Mouse (Mus musculus) G1E (cell line): Measurements from ENCODE around the gene Dll4. TPM values are rescaled to one million over a fixed set of nuclear protein-coding genes. Genes with fewer than 3 reads are reported as not detected.

Experiments
- ATAC-seq: 2 replicates; pipeline ENCODE4 v1.8.0; 2016; ENCODE audit warnings: mild to moderate bottlenecking; ENCODE audit not compliant: insufficient number of reproducible peaks, poor library complexity, low FRiP score, severe bottlenecking; ENCODE audit errors: extremely low read depth
- DNase-seq: peaks from one replicate; pipeline ENCODE4 v3.0.0; 2012; ENCODE audit warnings: low spot score
- H3K27me3 ChIP-seq: 2 replicates; pipeline ENCODE4 v1.6.1; 2012; ENCODE audit warnings: mild to moderate bottlenecking, low read length, inconsistent platforms; ENCODE audit not compliant: insufficient read depth
- H3K36me3 ChIP-seq: replicated peaks from 2 replicates; pipeline ENCODE3; 2012; ENCODE audit warnings: mild to moderate bottlenecking, inconsistent platforms
- H3K4me1 ChIP-seq: 2 replicates; pipeline ENCODE4 v1.6.1; 2012; ENCODE audit warnings: low read depth, low read length, inconsistent platforms, mixed read lengths; ENCODE audit not compliant: insufficient read depth
- H3K4me3 ChIP-seq: 2 replicates; pipeline ENCODE4 v1.5.1; 2012; ENCODE audit warnings: low read depth, mild to moderate bottlenecking, inconsistent platforms, low read length, moderate library complexity, mixed read lengths
- H3K9me3 ChIP-seq: replicated peaks from 2 replicates; pipeline ENCODE4 v1.6.1; 2012; ENCODE audit warnings: inconsistent platforms
- CTCF ChIP-seq: IDR thresholded peaks from 2 replicates; pipeline ENCODE4 v1.5.1; 2012; ENCODE audit warnings: low read depth, low read length, inconsistent platforms, mixed read lengths
- GATA1 ChIP-seq: IDR thresholded peaks from 2 replicates; pipeline ENCODE4 v1.6.1; 2012; ENCODE audit warnings: borderline replicate concordance, low read length, inconsistent platforms, mixed read lengths
- GATA2 ChIP-seq: IDR thresholded peaks from 2 replicates; pipeline ENCODE4 v1.6.1; 2012; ENCODE audit warnings: low read depth, low read length, inconsistent platforms, borderline replicate concordance
- POLR2AphosphoS5 ChIP-seq: IDR thresholded peaks from 2 replicates; pipeline ENCODE4 v1.6.1; 2012; ENCODE audit warnings: low read depth, low read length, inconsistent platforms; ENCODE audit not compliant: insufficient replicate concordance
- TAL1 ChIP-seq: conservative IDR thresholded peaks from 2 replicates; pipeline ENCODE4 v1.6.1; 2012; ENCODE audit warnings: low read depth, low read length, inconsistent platforms, mixed read lengths
- polyA plus RNA-seq: library from polyadenylated mRNA; stranded (reverse); fragments of >175 nt; gene quantifications from 2 replicates; pipeline ENCODE4 v1.2.3, GENCODE M21; 2012
- total RNA-seq, 2 experiments: library from RNA; stranded (forward) in 1 of 2; stranded (reverse) in 1 of 2; fragments of 200-1000 nt in 1 of 2; fragments of >200 nt in 1 of 2; fragmentation: Nextera tagmentation in 1 of 2; gene quantifications; 2 replicates each; pipeline ENCODE4 v1.2.3; 2014 to 2017

Dll4 gene
- total and polyA plus RNA-seq, 3 experiments: 0.09 to 0.33 (median 0.23) TPM

DNA sequence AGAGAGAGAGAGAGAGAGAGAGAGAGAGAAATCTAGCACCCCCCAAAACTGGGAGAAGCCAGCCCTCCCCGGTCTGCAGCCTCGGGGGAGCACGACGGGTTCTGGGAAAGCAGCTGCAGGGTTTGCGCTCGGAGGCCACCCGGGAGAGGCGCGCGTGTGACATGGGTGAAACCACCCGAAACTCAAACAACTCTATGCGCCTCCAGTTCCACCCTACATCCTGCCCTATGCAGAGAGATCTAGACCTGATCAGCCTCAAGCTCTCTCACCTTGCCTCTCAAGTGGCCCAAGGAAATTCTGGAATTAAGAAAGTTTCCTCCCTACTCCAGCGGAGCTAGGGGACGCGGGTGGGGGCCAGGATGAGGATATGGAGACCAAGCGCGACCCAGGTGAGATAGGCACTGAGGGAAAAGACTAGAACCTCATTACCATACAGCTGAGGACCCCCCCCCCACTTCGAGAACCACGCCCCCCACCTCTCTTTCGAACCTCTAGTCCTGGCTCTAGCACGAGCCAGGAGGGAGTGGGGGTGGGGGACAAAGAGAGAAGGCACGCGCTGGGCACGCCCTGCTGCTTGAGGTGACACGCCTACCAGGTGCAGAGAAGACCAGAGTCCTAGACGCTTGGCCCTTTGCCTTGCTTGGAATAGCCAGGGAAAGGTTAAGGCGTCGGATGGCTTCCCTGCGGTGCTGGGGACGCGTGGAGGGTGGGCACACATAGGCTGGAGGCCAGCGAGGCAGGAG lies 837 bp upstream of the Dll4 start:
- DNase-seq: peak; percentile 53
- H3K4me1 ChIP-seq: peaks cover 76% of the 10 kb centered on the region
- no peak for ATAC-seq
- no peak for TF ChIP-seq CTCF
- TF ChIP-seq POLR2AphosphoS5: no peak
- no peak for TF ChIP-seq GATA1
- no peak for TF ChIP-seq GATA2
- TF ChIP-seq TAL1: no peak
- H3K4me3 ChIP-seq: peak overlapping the region; percentile 65; the same call in 1 of the 2 replicates
- H3K27me3 ChIP-seq: peaks cover 74% of the 10 kb centered on the region
- H3K9me3 ChIP-seq: peaks cover 3% of the 10 kb centered on the region
- no peaks in the 10 kb centered on the region for H3K36me3 ChIP-seq

- no peaks in the 10 kb centered on the region for H3K9me3 ChIP-seq
- peak overlapping the region; percentile 65; the same call in 1 of the 2 replicates for H3K4me3 ChIP-seq
- H3K36me3 ChIP-seq: no peaks in the 10 kb centered on the region
- DNase-seq: no peak
- ATAC-seq: no peak
- TF ChIP-seq GATA1: no peak
- TF ChIP-seq GATA2: no peak
- TF ChIP-seq POLR2AphosphoS5: no peak
- no peak for TF ChIP-seq CTCF
- no peak for TF ChIP-seq TAL1
- H3K4me1 ChIP-seq: peaks cover 64% of the 10 kb centered on the region
- peaks cover 81% of the 10 kb centered on the region for H3K27me3 ChIP-seq
Measured at GRCm38 (mm10) chr2:119326161-119327101, 847 bp downstream of the Dll4 start.

GRCm38 (mm10) chr2:119327102-119327480 lies 1.5 kb downstream of the Dll4 start:
- Histone ChIP-seq H3K36me3 (no peaks in the 10 kb centered on the region), H3K4me3 (peak overlapping the region; percentile 65; the same call in 1 of the 2 replicates), H3K4me1 (peaks cover 58% of the 10 kb centered on the region), H3K9me3 (no peaks in the 10 kb centered on the region), H3K27me3 (peaks cover 83% of the 10 kb centered on the region)
- DNase-seq: no peak
- no peak for ATAC-seq
- no peak for TF ChIP-seq GATA2
- TF ChIP-seq TAL1: no peak
- no peak for TF ChIP-seq GATA1
- TF ChIP-seq POLR2AphosphoS5: no peak
- no peak for TF ChIP-seq CTCF

- Histone ChIP-seq H3K4me3 (no peak overlapping the region), H3K27me3 (peaks cover 83% of the 10 kb centered on the region), H3K9me3 (no peaks in the 10 kb centered on the region), H3K4me1 (peaks cover 48% of the 10 kb centered on the region), H3K36me3 (no peaks in the 10 kb centered on the region)
- TF ChIP-seq GATA2: no peak
- no peak for TF ChIP-seq TAL1
- DNase-seq: no peak
- no peak for ATAC-seq
Measured at GRCm38 (mm10) chr2:119327942-119328526, 2.5 kb downstream of the Dll4 start.

DNA sequence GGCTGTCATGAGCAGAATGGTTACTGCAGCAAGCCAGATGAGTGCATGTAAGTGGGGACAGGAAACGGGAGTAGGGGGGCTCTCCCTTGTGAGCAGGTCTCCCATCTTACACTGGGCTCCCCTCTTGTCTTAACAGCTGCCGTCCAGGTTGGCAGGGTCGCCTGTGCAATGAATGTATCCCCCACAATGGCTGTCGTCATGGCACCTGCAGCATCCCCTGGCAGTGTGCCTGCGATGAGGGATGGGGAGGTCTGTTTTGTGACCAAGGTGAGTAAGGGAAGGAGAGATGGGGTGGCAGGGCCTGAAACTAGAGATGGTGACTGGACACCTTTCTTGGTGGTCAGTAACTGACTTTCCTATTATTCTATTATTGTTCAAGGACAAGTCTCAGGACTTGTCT lies 3.0 kb downstream of the Dll4 start:
- H3K4me3 ChIP-seq: no peak overlapping the region
- no peaks in the 10 kb centered on the region for H3K9me3 ChIP-seq
- peaks cover 43% of the 10 kb centered on the region for H3K4me1 ChIP-seq
- no peak for TF ChIP-seq POLR2AphosphoS5
- no peak for TF ChIP-seq TAL1
- TF ChIP-seq GATA2: no peak
- no peak for TF ChIP-seq GATA1
- TF ChIP-seq CTCF: no peak
- ATAC-seq (no peak), DNase-seq (no peak)
- H3K27me3 ChIP-seq: peaks cover 83% of the 10 kb centered on the region
- no peaks in the 10 kb centered on the region for H3K36me3 ChIP-seq
